Mouse (Mus musculus) MN1 (cell line): ENCODE measurements around the gene Inhbe.
A peak's percentile ranks its signal among the peaks of the same experiment; 100 is the strongest.

ENCODE experiments used
- DNase-seq: peaks from one replicate; pipeline ENCODE4 v3.0.0-alpha.2; 2016; ENCODE audit warnings: low spot score

Gene Inhbe

DNA sequence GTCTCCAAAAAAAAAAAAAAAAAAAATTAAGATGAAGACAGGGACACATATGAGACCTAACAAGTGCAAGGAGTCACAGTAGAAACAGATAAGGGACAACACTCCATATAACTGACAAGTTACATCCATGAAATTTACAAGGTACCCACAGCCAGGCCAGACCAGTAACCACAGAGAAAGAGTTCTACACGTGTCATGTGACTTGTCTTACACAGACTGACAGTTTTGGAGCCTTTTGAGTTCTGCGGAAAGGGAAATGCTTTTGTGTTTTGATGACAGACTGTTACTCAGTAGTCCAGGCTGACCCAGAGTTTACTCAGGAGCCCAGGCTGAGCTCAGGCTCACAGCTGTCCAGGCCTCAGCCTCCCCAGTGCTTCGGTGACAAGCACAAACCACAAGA lies 11.2 kb downstream of the Inhbe start:
- DNase-seq: no peak

DNA sequence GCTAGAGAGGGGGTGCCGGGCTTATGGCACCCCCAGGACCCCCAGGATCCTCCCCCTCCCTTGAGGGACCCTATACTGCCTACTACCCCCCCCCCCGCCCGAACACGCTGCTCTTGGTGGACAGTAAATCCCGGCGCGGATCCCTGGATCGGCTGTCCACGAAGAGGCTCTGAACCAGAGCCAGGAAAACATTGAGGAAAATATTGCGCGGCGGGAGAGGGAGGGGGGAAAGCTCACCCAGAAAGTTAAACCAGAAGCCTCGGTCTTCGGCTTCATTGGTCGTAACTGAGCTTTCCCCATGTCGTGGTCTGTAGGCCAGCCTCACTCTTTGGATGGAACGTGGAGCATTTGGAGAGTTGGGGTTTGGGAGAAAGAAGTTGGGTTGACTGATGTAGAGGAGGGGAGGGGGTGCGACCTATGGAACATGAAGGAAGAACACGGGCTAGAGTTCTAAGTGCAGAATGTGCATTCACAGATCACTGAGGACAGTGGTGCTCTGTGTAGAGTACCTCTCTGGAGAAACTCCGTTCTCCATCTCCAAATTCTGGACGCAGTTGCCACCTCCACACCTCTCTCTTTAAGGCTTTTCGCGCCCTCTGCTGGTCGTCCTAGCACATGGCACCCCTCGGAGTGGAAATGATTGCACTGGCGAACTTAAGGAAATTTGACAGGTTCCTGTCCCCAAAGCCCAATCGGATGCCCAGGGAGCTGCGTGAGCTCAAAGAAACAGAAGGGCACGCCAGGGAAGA lies 12.1 kb downstream of the Inhbe start, which contains the start of gene Gli1:
Gli1 (minus strand) TSS at position 84 of the 749 bp plus-strand sequence.
- peak; percentile 96 for DNase-seq

DNA sequence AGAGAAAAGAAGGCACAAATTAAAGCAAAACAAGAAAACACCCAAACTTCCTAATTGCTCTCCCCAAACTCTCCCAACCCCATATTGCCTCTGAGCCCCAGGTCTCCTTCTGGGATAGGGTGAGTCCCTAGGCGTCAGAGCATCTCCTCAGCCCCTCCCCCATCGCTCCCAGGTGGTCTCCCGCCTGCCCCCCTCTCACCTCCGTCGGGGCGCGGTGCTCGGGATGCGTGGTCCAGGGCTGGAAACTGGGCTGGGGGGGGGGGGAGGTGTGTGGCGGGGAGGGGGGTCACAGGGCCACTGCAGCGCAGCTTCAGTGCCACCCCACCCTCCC lies 12.9 kb downstream of the Inhbe start:
- DNase-seq: no peak

DNA sequence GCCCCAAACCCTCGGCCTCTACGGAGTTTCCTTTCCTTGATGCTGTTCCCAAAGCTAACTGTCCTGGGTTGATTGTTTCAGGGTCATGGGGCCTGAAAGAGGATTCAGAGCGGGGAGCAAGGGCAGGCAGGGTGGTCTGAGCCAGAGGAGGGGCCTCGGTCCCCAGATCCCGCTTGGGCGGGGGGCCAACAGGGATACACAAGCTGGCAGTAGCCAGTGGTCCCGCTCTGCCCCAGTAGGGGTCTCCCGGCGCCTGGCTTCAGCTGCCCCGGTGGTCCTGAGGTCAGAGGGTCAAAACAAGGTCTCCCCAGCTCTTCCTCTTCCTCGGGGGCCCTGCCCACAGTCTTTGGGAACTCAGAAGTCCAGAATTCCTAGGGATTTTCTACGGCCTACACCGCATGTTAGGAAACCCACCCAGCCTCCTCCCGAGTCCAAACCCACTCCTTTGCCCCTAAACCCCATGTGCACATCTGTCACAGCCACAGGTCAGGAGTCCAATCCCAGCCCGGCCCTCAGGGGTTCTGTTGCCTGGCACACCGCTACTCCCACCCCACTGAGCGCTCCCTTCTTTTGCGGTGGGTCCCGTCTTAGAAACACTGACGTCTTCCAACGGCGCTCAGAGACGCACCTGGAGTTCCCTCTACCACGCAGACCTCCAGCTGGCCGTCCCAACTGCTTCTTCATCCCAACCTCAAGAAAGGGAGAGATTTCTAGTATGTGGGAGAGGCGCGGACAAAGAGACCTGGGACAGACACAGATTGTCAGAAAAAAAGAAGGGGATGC lies 13.4 kb downstream of the Inhbe start:
- peak; percentile 42 for DNase-seq

DNA sequence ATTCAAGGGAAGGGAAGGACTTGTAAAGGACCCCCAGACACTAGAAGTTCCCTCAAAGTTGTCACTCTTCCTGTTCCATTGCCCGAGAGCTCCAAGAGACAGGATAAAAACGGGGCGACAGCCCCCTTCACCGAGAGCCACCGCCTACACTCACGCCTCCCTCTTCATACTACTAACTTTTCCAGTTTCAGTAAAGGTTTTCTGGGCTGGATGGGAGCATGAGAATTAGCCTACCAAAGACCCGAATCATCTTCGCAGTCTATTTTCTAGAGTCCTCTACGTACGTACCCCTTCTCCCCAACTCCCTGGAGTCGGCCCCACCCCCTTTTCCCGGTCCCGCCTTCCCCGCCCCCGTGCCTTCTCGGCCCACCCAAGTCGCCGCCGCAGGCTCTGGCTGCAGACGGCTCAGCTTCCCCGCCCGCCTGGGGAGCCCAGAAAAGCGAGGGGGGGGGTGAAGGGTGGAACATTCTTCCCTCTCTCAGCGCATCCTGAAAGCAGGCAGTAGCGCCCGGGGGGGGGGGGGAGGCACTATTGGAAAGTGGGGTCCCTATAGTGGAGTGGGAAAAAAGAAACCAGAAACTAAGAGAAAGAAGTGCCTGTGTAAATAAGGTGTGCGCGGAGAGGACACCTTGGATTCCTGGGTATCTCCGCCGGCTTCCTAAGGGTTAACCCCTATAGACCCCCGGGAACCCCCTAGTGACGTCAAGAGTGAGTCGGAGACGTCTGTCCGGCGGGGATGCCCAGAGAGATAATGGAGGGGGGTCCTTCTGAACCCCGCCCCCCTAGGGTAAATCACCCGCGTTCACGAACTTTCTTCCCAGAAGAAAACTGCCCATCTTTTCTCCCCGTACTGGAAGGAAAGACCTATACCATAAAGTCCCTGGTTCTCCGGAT lies 14.3 kb downstream of the Inhbe start:
- DNase-seq: peak; percentile 54

DNA sequence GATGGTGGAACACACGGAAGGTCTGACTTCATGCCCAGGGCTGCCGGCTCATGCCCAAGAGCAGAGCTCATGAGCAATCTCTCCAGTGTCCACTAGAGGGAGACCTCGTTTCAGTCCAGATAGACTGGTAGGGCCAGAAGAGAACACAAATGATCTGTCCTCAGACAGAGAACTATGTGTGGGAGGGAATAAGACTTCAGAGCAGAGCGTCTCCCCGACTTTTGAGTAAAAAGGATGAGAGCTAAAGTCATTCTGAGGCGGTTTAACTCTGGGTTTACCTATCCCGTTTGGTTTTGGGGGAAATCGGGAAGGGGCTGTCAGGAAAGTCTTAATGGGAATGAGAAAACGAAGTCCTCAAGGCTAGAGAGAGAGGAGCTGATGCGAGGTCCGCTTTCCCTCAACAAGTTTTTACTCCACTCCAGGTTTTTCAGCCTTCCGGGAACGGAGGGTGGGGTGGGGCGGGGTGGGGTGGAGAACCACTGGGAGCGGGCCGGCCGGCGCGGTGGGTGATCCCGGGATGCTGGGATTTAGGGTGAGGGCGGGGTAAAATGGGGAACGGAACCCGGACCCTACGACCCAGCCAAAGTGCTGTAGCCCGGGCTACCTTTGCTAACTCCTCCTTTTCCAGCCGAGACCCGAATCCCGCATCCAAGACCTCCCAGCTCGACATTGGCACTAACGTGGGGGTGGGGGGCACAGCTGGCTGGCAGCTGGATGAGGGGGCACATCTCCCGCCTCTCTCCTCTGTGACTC lies 15.1 kb downstream of the Inhbe start:
- DNase-seq: peak; percentile 99

DNA sequence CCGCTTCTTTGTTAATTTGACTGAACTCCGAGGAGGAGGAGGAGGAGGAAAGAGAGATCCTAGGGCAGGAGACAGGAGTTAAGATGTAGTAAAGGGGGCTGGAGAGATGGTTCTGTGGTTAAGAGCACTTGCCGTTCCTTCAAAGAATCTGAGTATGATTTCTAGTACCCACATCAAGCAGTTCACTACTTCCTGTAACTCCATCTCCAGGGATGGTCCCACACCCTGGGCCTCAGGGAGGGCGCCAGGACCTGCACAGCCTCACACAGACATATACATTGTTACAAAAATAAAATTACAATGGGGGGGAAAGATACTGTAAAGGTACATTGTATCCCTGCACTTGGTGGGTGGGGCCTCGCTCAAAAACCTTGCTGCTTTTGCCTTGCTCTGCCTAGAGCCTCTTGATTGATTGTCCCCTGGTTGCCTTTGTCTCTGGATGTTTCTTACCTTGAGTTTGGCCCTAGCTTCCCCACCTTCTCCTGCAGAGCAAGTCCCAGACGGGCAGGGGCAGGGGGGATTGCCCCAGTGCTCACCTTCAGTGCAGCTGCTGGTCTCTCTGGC lies 16.6 kb downstream of the Inhbe start:
- DNase-seq: no peak

DNA sequence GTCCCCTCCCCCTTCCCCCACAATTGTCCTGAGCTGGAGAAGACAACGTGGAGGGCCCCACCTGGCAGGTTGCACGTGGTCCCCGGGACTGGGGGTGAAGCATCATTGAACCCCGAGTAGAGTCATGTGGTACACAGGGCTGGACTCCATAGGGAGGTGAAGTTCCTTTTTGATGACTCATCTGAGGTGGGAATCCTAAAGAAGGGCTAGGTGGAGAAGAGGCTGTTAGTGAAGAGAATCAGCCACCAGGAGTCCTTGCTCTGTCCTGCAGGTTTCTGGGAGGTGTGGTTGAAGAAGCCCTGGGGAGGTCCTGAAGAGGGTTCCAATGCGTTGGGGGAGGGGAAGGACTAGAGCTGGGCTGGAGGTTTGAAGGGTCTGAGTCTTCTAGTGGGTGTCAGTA lies 17.3 kb downstream of the Inhbe start:
- DNase-seq: no peak

DNA sequence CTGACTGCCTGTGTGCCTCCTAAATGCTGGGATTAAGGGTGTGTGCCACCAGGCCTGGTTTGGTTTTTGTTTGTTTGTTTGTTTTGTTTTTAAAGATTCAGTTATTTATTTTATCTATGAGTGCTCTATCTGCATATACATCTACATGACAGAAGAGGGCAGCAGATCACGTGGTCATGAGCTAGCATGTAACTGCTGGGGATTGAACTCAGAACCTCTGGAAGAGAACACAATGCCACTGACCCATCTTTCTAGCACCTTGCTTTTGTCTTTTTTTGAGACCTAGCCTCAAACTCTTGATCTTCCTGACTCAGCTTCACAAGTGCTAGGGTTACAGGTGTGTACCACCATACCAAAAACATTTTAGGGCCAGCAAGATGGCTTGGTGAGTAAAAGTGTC lies 18.9 kb downstream of the Inhbe start:
- no peak for DNase-seq

DNA sequence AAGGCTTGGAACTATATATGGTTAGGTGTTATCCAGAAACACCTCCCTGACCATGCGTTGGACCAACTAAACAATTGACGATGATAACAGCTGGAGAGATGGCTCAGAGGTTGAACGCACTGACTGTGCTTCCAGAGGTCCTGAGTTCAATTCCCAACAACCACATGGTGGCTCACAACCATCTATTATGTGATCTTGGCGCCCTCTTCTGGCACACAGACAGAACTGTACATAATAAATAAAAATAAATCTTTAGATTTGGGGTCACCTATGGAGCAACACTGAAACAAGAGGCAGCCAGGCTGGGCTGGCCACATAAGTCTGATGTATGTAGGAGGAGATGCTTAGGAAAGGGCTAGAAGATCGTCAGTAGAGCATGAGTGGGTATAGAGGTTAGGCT lies 21.1 kb downstream of the Inhbe start:
- no peak for DNase-seq

DNA sequence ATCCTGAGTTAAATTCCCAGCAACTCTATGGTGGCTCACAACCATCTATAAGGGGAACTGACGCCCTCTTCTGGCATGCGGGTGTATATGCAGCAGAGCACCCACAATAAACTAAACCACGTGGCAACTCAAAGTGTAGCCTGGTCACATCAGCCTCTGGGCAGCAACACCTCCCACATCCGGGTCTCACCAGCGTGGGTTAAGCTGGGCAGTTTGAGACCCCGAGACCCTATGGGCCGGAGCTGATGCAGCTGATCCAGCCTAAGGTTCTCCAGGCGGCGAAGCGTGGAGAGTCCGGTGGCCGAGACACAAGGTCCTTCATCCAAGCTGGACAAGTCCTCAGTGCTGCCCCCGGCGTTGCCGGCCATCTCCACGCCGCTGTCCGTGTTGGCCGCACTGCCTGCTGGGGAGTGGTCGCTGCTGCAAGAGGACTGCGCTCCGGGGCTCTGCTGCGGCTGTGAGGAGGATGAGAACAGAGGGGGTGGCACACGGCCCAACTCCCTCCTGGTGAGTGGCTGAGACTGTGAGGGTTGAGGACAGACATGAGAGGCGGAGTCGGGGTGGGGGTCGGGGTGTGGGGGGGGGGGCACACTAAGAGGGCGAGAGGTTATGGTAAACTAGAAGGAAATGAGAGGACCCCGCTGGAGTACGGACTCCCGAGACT lies 21.9 kb downstream of the Inhbe start:
- no peak for DNase-seq

DNA sequence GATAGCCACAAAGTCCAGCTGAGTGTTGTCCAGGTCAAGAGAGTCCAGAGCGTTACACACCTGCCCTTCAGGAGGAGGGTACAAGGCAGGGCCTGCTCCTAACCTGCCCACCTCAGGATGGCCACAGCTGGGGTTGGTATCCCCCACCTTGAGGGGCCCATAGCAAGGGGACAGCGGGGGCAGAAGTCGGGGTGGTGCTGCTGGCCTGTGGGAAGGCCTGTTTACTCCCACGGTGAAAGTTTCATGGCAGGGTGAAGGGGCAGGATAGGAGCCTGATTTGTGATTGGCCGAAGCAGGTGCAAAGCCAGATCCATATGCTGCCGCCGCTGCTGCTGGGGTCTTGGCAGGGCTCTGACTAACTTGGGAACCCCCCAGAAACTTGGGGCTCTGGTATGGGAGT lies 24.0 kb downstream of the Inhbe start:
- no peak for DNase-seq

DNA sequence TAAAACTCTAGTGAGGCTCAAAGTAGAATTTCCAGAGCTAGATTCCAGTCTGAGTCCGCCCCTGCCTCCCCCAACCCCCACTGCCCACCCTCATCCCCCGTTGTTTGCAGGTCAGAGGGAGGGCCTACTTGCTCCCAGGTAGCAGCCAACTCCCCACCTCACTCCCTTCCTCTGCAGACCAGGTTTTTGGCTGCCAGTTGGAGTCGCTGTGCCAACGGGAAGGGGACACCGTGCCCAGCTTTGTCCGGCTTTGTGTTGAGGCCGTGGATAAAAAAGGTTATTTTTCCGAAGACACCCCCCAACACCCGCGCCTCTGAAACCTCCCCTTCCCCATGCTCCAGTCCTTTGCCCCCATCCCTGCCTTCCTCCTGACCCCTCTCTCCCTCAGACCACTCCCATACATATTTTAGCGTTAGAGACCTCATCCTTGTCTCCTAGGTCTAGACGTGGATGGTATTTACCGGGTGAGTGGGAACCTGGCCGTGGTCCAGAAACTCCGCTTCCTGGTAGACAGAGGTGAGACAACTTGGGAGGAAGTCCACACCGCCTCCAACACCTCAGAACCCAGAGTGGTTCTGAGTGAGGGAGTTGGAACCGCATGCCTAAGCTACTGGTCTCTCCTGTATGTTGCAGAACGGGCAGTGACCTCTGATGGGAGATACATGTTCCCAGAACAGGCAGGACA lies 26.6 kb downstream of the Inhbe start:
- no peak for DNase-seq

DNA sequence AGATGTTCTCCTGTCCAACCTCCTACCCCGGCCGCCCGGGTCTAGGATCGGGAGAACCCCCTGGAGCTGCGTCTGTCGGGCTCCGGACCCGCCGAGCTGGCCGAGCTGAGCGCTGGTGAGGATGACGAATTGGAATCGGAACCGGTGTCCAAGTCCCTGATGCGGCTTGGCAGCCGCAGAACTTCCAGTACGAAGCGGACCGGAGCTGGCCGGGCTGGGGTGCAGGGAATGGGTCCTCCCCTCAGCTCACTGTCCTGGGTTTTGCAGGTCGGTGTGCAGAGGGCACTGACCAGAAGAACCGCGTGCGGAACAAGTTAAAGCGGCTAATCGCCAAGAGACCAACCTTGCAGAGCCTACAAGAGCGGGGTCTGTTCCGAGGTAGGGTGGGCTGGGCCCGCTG lies 27.4 kb downstream of the Inhbe start:
- DNase-seq: no peak

DNA sequence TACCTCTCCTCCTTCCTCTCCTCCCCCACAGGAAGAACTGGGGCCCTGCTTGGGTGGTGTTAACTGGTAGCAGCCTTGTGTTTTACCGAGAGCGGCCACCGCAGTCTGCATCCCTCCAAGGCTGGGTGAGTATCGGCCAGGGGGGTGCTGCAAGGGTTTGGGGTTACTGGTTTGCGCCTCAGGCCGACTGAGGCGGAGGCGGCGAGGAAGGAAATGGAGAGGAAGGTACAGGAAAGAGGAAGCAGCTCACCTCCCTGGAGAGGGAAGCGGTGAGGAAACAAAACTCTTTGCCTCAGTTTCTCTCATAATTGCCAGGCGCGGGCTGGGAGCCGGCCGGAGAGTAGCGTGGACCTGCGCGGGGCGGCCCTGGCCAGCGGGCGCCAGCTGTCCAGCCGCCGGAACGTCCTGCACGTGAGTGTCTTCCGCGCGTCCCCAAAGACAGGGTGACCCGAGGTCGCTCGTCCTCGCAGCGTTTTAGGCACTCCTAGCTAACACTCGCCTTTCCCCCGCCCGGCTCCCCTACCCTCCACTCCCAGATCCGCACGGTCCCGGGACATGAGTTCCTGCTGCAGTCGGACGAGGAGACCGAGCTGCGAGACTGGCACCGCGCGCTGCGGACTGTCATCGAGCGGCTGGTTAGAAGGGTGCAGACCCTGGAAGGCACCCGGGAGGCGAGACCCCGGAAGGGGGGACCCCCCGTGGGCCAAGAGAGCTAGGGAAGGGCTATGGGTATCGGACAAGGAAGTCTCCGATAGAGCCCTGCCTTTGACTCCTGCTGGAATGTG lies 28.0 kb downstream of the Inhbe start:
- no peak for DNase-seq

DNA sequence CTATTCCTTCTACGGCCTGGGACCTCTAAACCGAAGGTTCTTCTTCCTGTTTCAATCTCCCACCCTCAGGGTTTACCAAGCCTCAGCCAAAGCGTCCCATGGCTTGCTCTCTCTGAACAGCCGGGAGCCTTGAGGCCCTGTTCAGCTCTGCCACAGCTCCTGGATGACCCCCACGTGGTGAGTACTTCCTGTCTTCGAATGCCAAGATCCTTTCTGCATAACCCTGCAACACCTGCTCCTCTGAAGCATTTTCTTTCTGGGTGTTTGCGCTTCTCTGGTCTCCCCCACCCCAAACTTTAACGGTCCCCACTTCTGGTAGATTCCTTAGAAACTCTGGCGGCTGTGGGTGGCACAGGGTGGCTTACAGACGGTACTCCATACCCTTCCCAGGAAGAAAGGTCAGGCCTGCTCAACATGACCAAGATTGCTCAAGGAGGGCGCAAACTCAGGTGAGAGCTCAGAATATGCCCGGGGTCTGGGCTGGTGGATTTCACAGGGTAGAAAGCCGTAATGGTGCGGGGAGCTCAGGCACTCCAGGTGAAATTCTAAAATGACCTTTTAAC lies 28.7 kb downstream of the Inhbe start:
- DNase-seq: no peak

DNA sequence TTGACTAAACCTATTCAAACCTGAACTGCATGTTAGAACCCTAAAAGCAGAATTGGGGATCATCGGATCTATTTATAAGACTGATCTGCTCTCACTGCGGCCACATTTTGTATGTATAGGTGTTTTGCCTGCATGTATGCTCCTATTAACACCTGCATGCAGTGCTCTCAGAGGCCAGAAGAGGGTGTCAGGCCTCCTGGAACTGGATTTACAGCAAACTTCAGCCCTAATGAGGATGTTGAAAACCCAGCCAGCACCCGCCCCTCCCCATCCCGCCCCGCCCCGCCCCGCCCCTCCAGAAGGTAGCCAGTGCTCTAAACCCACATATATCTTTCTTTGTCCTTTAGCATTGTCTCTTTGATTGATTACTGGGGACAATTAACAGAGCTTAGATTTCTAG lies 29.7 kb downstream of the Inhbe start:
- DNase-seq: no peak

DNA sequence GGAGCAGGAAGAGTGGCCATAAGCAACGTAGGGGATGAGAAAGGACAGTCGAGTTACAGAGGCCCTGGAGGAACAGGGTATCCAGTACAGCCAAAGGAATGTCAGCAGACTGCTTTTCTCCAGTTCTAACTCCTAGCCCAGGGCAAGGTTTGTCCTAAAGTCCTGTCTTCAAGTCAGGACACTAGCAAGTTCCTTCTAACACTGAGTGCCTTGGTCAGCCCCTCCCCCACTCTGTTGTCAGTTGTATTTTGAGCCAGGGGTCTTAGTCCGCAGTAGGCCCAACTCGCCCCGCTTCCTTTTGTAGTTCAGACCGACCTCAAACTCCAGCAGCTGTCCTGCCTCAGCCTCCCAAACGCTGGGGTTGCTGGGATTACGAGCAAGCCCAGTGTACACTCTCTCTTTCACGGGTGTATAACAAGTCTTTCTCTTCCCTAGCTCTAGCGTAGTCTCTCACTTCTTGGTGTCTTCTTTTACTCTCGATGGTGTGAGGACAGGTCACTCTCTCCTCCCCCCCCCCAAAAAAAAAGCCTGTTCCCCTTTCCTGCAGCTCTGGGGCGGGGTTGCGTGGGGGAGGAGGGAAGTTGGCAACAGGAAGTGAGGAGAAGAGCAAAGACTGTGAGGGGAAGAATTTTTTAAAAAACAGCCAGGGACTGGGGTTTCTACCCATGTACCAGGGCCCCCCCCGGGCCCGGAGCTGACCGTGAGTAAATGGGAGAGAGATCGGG lies 30.9 kb downstream of the Inhbe start:
- DNase-seq: no peak

DNA sequence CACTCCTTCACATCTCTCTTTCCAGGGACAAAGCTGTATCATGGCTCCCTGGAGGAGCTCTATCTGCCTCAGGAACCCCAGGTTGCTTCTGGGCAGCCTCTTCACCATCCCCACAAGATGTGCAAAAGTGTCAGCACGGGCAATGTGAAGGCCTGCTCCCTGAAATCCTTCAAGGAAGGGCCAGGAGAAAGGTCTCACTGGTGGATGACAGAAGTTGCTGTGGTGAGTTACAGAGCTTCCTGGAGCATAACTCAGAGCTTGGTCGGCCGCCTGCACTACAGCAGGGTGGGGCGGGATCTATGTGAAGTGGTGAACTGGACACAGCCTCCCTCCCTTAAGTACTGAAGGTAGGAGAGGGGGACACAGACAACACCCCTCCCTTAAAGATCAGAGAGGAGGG lies 31.5 kb downstream of the Inhbe start:
- DNase-seq: no peak
